Mouse (Mus musculus): ENCODE measurements at regions not wholly inside any gene's neighbourhood (a gene's known extent, or its start where the extent isn't known, plus 50 kb on each side); places are given as distances from the start of the nearest gene placed in this dataset.

- DNase-seq: peak; percentile 69
Observed at GRCm38 (mm10) chr10:21740256-21740655, 141.7 kb upstream of the Sgk1 start.

- peak; percentile 94 for DNase-seq
Observed at GRCm38 (mm10) chr10:21741575-21741974, 140.4 kb upstream of the Sgk1 start.

GRCm38 (mm10) chr10:21741976-21742745 lies 139.8 kb upstream of the Sgk1 start:
- no peak for DNase-seq

DNA sequence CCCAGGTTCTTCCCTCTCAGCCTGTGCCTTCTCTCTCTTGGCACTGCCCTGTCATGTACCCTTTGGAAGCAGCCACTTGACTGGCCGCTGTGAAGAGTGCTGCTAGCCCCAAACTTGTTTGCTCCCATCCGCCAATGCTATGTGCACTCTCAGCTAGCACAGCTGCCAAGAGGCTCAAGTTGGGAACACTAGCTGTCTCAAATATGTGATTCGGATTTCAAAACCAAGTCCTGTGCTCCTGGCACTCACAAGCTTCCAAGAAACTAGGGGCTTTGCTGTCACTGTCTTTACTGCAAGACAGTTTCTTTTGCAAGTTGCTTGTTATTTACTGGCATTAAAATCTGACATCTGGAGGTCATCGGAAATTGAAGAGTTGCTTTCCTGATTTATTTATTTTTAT lies 138.6 kb upstream of the Sgk1 start:
- peak; percentile 88 for DNase-seq

GRCm38 (mm10) chr10:21744341-21744955 lies 137.5 kb upstream of the Sgk1 start:
- DNase-seq: peak; percentile 61

DNA sequence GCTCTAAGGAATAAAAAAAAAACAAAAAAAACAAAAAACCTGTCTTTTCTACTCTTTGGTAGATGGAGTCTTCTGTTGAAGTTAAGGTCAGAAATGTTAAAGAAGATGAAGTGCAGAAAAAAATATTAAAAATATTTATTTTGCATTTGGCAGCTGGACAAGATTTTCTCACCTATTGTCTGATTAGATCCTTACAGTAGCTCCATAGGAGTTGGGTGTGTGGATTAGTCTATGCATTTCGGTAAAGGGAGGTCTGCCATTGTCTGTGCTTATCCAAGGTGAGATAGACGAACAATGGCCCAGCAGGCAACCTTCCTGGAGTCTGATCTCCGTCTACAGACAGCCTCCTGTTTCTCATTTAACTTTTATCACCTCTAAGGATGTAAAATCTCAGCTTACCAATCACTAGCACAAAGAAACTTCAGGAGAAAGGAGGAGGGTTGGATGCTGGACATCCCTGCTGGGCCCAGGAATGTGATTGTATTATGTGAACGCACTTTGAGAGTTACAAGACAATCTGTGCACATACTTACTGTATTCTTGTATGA lies 136.0 kb upstream of the Sgk1 start:
- DNase-seq: no peak

DNA sequence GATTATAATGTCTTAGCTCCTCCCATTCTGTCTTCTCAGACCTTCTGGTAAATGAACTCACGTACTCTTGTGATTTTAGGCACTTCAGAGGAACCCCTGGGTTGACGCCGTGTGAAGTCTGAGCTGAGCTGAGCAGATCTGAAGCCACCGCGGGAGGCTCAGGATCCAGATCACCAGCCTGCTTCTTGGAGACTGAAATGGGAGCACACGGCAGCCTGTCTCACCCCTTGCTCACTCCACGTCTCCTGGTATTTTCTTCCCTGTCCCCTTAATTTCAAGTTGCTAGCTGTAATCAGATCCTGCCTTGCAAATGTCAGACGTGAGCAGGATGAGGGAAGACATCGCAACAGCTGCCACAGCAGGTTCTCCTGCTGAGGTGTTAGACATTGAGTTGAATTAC lies 135.3 kb upstream of the Sgk1 start:
- DNase-seq: no peak

DNA sequence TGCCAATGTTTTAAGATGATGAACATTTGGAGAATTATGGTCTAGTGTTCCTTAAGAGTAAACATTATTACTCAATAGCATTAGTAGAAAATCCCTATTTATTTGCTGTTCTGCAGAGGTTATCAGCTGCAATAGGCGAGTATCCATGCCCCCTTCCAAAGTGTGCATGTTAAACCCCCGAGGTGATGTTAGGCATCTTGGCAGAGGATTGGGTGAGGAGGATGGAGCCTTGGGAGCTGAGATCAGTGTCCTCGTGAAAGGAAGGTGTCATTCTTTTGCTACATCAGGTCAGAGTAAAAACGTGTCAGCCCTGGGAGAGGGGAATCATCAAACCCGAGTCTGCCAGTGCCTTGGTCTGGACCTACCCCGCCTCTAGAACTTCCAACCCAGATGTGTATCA lies 130.7 kb upstream of the Sgk1 start:
- peak; percentile 54 for DNase-seq

- peak; percentile 72 for DNase-seq
Observed at GRCm38 (mm10) chr10:21752392-21752791, 129.6 kb upstream of the Sgk1 start.

GRCm38 (mm10) chr10:21754763-21755548 lies 127.0 kb upstream of the Sgk1 start:
- peak; percentile 13 for DNase-seq

DNA sequence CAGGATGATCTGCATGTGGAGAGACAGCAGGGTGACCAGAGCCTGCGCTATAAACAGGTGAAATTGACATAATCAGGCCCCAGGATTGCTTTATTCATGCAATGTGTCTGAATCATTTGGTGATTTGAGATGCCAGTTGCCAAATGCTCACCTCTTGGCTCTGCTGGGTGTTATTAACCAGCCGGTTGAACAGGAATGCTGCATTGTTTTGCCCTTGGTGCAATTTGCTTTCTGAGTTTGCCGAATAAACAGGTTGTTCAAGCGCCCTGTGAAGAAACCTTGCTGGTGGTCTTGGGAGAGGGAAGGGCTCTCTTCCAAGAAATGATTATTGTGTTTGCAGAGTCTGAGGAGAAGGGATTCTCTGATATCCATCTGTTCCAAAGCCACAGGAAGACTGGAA lies 126.3 kb upstream of the Sgk1 start:
- DNase-seq: peak; percentile 68

DNA sequence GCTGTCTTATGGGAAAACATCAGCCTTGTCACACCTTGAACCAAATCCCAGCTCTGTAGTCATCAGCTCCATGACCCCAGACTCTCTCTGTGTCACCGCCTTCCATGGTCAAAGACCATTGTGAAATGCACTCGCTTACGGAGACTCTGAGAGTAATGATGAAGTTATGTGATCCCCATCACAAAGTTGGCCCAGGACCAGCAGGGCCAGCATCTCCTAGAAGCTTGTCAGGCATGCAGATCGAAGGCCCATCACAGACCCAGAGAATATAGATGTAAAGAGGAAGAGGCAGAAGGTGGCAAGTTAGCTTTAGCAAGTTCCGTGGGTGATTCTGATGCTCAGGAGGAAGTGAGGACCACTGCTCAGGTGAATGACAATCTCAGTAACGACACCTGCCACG lies 125.2 kb upstream of the Sgk1 start:
- peak; percentile 76 for DNase-seq

DNA sequence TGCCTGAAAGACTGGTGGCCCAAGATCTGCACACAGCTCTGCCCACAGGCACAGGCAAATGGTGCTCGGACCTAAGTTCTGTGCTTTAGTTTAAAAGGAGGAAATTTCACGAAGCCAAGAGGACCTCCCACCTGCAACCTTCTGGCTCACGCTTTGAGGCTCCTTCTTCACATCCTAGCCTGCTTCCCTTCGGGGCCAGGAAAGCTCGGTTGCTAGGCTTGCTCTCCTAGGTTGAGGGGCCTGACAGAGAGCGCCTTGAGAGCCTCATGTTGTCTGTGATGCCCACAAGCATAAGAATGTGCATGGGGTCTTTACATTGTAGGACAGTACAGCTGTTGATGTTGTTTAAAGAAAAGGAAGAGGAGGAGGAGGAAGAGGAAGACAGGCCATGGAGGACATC lies 123.9 kb upstream of the Sgk1 start:
- peak; percentile 63 for DNase-seq

GRCm38 (mm10) chr10:21762516-21762915 lies 119.5 kb upstream of the Sgk1 start:
- DNase-seq: peak; percentile 36

- DNase-seq: peak; percentile 56
Observed at GRCm38 (mm10) chr10:21763017-21763964, 118.7 kb upstream of the Sgk1 start.

DNA sequence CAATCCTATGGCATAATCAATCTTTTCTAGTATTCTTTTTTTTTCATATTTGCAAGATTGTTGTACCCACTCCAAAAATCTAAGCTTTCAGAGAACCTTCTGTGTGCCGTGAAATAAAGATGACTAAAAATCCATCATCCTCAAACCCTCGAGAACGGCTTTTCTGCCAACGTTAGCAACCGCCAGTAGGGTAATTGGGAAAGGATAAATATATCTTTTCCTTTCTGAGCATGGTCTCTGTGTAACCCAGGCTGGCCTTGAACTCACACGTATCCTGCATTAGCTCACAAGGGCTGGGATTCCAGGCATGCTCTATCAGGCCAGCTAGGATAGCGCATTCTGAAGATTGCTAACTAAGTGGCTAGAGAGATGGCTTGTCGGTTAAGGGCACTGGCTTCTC lies 117.9 kb upstream of the Sgk1 start:
- DNase-seq: peak; percentile 58

DNA sequence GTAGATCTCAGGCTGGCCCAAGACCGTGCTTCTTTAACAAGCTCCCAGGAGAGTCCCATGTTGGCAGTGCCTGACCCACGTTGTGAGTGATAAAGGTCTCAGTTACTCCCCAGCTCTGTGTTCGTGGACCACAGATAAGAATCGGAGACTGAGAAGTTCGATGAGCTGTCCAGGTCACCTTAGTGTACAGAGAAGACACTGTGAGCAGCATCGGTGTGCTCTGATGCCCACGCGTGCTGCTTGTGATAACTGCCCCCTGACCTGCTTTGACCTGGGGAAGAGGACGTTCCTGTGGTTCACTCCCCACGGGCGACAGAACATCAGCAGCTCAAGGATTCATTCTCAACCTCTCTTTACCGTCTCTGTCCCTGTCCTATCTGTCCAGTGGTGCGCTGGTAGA lies 117.1 kb upstream of the Sgk1 start:
- peak; percentile 80 for DNase-seq

DNA sequence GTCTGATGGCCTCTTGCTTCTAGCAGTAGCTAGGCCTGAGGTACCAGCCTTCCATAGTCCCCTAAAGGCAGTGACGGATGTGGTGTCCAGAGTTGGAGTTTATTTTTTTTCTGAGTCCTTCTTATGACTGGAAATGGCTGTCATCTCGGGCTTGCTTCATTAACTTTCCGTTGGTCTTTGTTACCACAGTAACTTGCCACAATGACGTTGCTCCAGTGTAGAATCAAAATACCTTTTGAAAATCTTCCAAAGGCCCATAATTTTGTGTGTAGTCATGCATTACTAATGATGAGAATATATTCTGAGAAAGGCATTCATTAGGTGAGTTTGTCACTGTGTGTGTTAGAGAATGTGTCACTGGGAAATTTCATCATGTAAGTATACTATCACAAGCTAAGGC lies 108.4 kb upstream of the Sgk1 start:
- DNase-seq: peak; percentile 24

DNA sequence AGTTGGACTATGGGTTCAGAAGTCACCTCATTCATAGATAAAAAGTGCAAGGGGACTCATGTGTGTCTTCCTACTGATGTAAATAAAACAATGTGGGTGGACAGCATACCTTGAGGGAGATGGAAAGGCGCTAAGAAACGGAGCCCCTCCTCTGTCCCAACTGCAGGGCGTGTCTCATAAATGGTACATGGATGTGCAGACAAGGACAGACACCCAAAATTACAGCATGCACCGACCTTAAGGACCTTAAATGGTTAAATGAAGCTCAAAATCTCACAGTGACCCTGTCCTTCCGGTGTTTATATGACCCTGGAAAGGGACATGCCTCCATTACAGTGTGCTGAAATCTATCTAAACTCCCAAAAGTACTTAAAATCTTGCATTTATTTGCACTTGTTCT lies 106.5 kb upstream of the Sgk1 start:
- peak; percentile 70 for DNase-seq

- peak; percentile 69 for DNase-seq
Observed at GRCm38 (mm10) chr10:21775911-21776761, 105.8 kb upstream of the Sgk1 start.

GRCm38 (mm10) chr10:21776762-21777080 lies 105.3 kb upstream of the Sgk1 start:
- peak; percentile 55 for DNase-seq

DNA sequence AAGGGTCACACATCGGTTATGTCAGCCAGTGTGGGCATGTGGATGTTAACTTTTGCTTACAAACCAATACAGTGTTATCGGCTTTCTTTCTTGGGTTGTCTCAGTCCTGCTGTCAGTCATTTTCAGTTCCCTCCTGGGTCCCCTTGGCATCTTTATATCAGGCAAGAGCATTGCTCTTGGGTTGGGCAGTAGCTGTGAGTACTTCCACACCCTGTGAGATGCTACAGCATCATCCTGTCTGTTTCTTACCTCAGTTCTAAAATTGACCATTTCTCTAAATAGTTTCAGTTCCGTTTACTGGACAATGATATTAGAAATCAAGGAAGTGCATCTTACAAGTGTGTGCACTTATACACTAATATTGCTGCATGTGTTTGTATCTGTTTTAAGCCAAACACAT lies 104.9 kb upstream of the Sgk1 start:
- peak; percentile 79 for DNase-seq

Data from heart, adult 11 months (tissue).